Mouse (Mus musculus) CH12.LX (cell line): ENCODE results near the gene Trappc4. TPM values are rescaled to one million over a fixed set of nuclear protein-coding genes. Genes with fewer than 3 reads are reported as not detected.

Experiments used
- polyA plus RNA-seq: library from polyadenylated mRNA; unstranded; fragments of >175 nt; gene quantifications from 2 replicates; pipeline ENCODE4 v1.2.1, GENCODE M21; 2012; ENCODE audit warnings: low read depth; ENCODE audit not compliant: insufficient read length
- total RNA-seq, 2 experiments: library from RNA; depleted of rRNA; stranded (reverse); fragments of 300-350 nt in 1 of 2; fragments of >200 nt in 1 of 2; gene quantifications; 2 replicates each; pipeline ENCODE4 v1.2.3; 2012 to 2014

The Trappc4 gene
- total and polyA plus RNA-seq, 3 experiments: 69.2 to 125 (median 81.3) TPM

Other genes with a start within 250 kb of the Trappc4 start
- 11.9 and 13.4 TPM in 2 replicates for gene Cbl, start 173.6 kb downstream of the Trappc4 start, total RNA-seq (2012; rRNA removed)
- 6.5 and 8.3 TPM in 2 replicates for gene Cbl, start 173.6 kb downstream of the Trappc4 start, total RNA-seq (2014; rRNA removed)
- 27.1 and 39.0 TPM in 2 replicates for gene Cbl, start 173.6 kb downstream of the Trappc4 start, polyA plus RNA-seq
- gene Ccdc153, start 166.9 kb downstream of the Trappc4 start, total RNA-seq (2012; rRNA removed): not detected in 2 replicates
- gene Ccdc153, start 166.9 kb downstream of the Trappc4 start, total RNA-seq (2014; rRNA removed): not detected in 2 replicates
- gene Ccdc153, start 166.9 kb downstream of the Trappc4 start, polyA plus RNA-seq: not detected in 2 replicates
- 0.13 TPM in 1 of 2 replicates, not detected in the other for gene Pdzd3, start 156.1 kb downstream of the Trappc4 start, total RNA-seq (2012; rRNA removed)
- gene Pdzd3, start 156.1 kb downstream of the Trappc4 start, total RNA-seq (2014; rRNA removed): 0.09 TPM in 1 of 2 replicates, not detected in the other
- gene Pdzd3, start 156.1 kb downstream of the Trappc4 start, polyA plus RNA-seq: 0.21 and 0.26 TPM in 2 replicates
- gene Nlrx1, start 139.0 kb downstream of the Trappc4 start, total RNA-seq (2012; rRNA removed): 8.8 and 10.9 TPM in 2 replicates
- 8.0 and 8.8 TPM in 2 replicates for gene Nlrx1, start 139.0 kb downstream of the Trappc4 start, total RNA-seq (2014; rRNA removed)
- 12.6 and 15.4 TPM in 2 replicates for gene Nlrx1, start 139.0 kb downstream of the Trappc4 start, polyA plus RNA-seq
- 0.38 and 0.72 TPM in 2 replicates for gene Abcg4, start 119.0 kb downstream of the Trappc4 start, total RNA-seq (2012; rRNA removed)
- gene Abcg4, start 119.0 kb downstream of the Trappc4 start, total RNA-seq (2014; rRNA removed): 0.23 TPM in 2 replicates
- 0.82 and 1.1 TPM in 2 replicates for gene Abcg4, start 119.0 kb downstream of the Trappc4 start, polyA plus RNA-seq
- gene Hinfp, start 101.9 kb downstream of the Trappc4 start, total RNA-seq (2012; rRNA removed): 16.5 and 16.6 TPM in 2 replicates
- gene Hinfp, start 101.9 kb downstream of the Trappc4 start, total RNA-seq (2014; rRNA removed): 13.6 and 14.0 TPM in 2 replicates
- gene Hinfp, start 101.9 kb downstream of the Trappc4 start, polyA plus RNA-seq: 18.9 and 22.3 TPM in 2 replicates
- gene C2cd2l, start 87.3 kb downstream of the Trappc4 start, total RNA-seq (2012; rRNA removed): 7.2 TPM in 2 replicates
- 2.5 and 2.9 TPM in 2 replicates for gene C2cd2l, start 87.3 kb downstream of the Trappc4 start, total RNA-seq (2014; rRNA removed)
- 7.3 and 8.6 TPM in 2 replicates for gene C2cd2l, start 87.3 kb downstream of the Trappc4 start, polyA plus RNA-seq
- gene Dpagt1, start 81.6 kb downstream of the Trappc4 start, total RNA-seq (2012; rRNA removed): 15.8 and 16.2 TPM in 2 replicates
- 6.4 and 8.5 TPM in 2 replicates for gene Dpagt1, start 81.6 kb downstream of the Trappc4 start, total RNA-seq (2014; rRNA removed)
- gene Dpagt1, start 81.6 kb downstream of the Trappc4 start, polyA plus RNA-seq: 31.5 and 41.7 TPM in 2 replicates
- gene H2afx, start 72.9 kb downstream of the Trappc4 start, total RNA-seq (2012; rRNA removed): 488 and 589 TPM in 2 replicates
- 32.5 and 36.3 TPM in 2 replicates for gene H2afx, start 72.9 kb downstream of the Trappc4 start, total RNA-seq (2014; rRNA removed)
- gene H2afx, start 72.9 kb downstream of the Trappc4 start, polyA plus RNA-seq: 39.5 and 56.6 TPM in 2 replicates
- gene Hmbs, start 63.4 kb downstream of the Trappc4 start, total RNA-seq (2012; rRNA removed): 74.0 and 80.9 TPM in 2 replicates
- gene Hmbs, start 63.4 kb downstream of the Trappc4 start, total RNA-seq (2014; rRNA removed): 73.7 and 75.2 TPM in 2 replicates
- 65.0 and 65.1 TPM in 2 replicates for gene Hmbs, start 63.4 kb downstream of the Trappc4 start, polyA plus RNA-seq
- gene Vps11, start 45.9 kb downstream of the Trappc4 start, total RNA-seq (2012; rRNA removed): 21.4 and 22.1 TPM in 2 replicates
- 16.1 and 17.4 TPM in 2 replicates for gene Vps11, start 45.9 kb downstream of the Trappc4 start, total RNA-seq (2014; rRNA removed)
- 23.2 and 24.8 TPM in 2 replicates for gene Vps11, start 45.9 kb downstream of the Trappc4 start, polyA plus RNA-seq
- gene Hyou1, start 28.1 kb downstream of the Trappc4 start, total RNA-seq (2012; rRNA removed): 88.7 and 148 TPM in 2 replicates
- gene Hyou1, start 28.1 kb downstream of the Trappc4 start, total RNA-seq (2014; rRNA removed): 31.9 and 32.6 TPM in 2 replicates
- gene Hyou1, start 28.1 kb downstream of the Trappc4 start, polyA plus RNA-seq: 89.9 and 90.8 TPM in 2 replicates
- 13.8 and 25.5 TPM in 2 replicates for gene Slc37a4, start 10.7 kb downstream of the Trappc4 start, total RNA-seq (2012; rRNA removed)
- gene Slc37a4, start 10.7 kb downstream of the Trappc4 start, total RNA-seq (2014; rRNA removed): 29.9 and 38.7 TPM in 2 replicates
- gene Slc37a4, start 10.7 kb downstream of the Trappc4 start, polyA plus RNA-seq: 10.3 and 11.7 TPM in 2 replicates
- 2,535 and 3,076 TPM in 2 replicates for gene Rps25, start 461 bp downstream of the Trappc4 start, total RNA-seq (2012; rRNA removed)
- 3,131 and 3,378 TPM in 2 replicates for gene Rps25, start 461 bp downstream of the Trappc4 start, total RNA-seq (2014; rRNA removed)
- 2,547 and 3,250 TPM in 2 replicates for gene Rps25, start 461 bp downstream of the Trappc4 start, polyA plus RNA-seq
- gene Ccdc84, start 11.0 kb upstream of the Trappc4 start, total RNA-seq (2012; rRNA removed): 25.4 and 30.4 TPM in 2 replicates
- gene Ccdc84, start 11.0 kb upstream of the Trappc4 start, total RNA-seq (2014; rRNA removed): 21.7 and 26.0 TPM in 2 replicates
- gene Ccdc84, start 11.0 kb upstream of the Trappc4 start, polyA plus RNA-seq: 16.5 and 18.3 TPM in 2 replicates
- gene Foxr1, start 33.5 kb upstream of the Trappc4 start, total RNA-seq (2012; rRNA removed): 0.08 and 0.21 TPM in 2 replicates
- not detected in 2 replicates for gene Foxr1, start 33.5 kb upstream of the Trappc4 start, total RNA-seq (2014; rRNA removed)
- gene Foxr1, start 33.5 kb upstream of the Trappc4 start, polyA plus RNA-seq: 1.4 and 1.5 TPM in 2 replicates
- gene Upk2, start 47.4 kb upstream of the Trappc4 start, total RNA-seq (2012; rRNA removed): not detected in 2 replicates
- not detected in 2 replicates for gene Upk2, start 47.4 kb upstream of the Trappc4 start, total RNA-seq (2014; rRNA removed)
- gene Upk2, start 47.4 kb upstream of the Trappc4 start, polyA plus RNA-seq: not detected in 2 replicates
- gene Bcl9l, start 75.2 kb upstream of the Trappc4 start, total RNA-seq (2012; rRNA removed): 0.88 and 1.6 TPM in 2 replicates
- gene Bcl9l, start 75.2 kb upstream of the Trappc4 start, total RNA-seq (2014; rRNA removed): 0.08 and 0.67 TPM in 2 replicates
- gene Bcl9l, start 75.2 kb upstream of the Trappc4 start, polyA plus RNA-seq: 6.2 and 7.5 TPM in 2 replicates
- 27.7 and 30.2 TPM in 2 replicates for gene Cxcr5, start 154.3 kb upstream of the Trappc4 start, total RNA-seq (2012; rRNA removed)
- 75.4 and 93.4 TPM in 2 replicates for gene Cxcr5, start 154.3 kb upstream of the Trappc4 start, total RNA-seq (2014; rRNA removed)
- gene Cxcr5, start 154.3 kb upstream of the Trappc4 start, polyA plus RNA-seq: 61.2 and 70.5 TPM in 2 replicates
- gene Ddx6, start 197.3 kb upstream of the Trappc4 start, total RNA-seq (2012; rRNA removed): 41.5 and 42.3 TPM in 2 replicates
- gene Ddx6, start 197.3 kb upstream of the Trappc4 start, total RNA-seq (2014; rRNA removed): 66.7 and 71.4 TPM in 2 replicates
- 77.1 and 81.2 TPM in 2 replicates for gene Ddx6, start 197.3 kb upstream of the Trappc4 start, polyA plus RNA-seq